Mouse (Mus musculus): Measurements from ENCODE around the gene Gm20696. TPM values are rescaled to one million over a fixed set of nuclear protein-coding genes. Genes with fewer than 3 reads are reported as not detected.

The Gm20696 gene
- polyA plus RNA-seq, 2 experiments = 0.16 to 0.33 TPM

- no peaks in the 10 kb centered on the region for H3K36me3 ChIP-seq (replicated peaks; ENCODE audit: control insufficient read depth, insufficient read depth, low read depth)
Measured at GRCm38 (mm10) chr6:99546416-99546815, 120.2 kb downstream of the Gm20696 start.

GRCm38 (mm10) chr6:99545437-99545836 is 121.2 kb downstream of the Gm20696 start:
- TF ChIP-seq CTCF (IDR thresholded peaks at IDR 0.05; ENCODE audit: low read depth) (no peak), EP300 (IDR thresholded peaks at IDR 0.05; ENCODE audit: low read depth) (no peak)
- H3K4me3 ChIP-seq (ENCODE audit: insufficient read depth in 1 of 2, low read depth in 2 of 2, low read length in 2 of 2) = no peak overlapping the region
- no peak overlapping the region for H3K9ac ChIP-seq (replicated peaks)
- 57% methylated on average over 6 of the region's 6 CpGs for WGBS (ENCODE audit: insufficient replicate concordance)
- H3K36me3 ChIP-seq (replicated peaks; ENCODE audit: control insufficient read depth, insufficient read depth, low read depth) = no peaks in the 10 kb centered on the region
- H3K4me1 ChIP-seq (replicated peaks; ENCODE audit: control insufficient read depth in 2 of 2, insufficient read depth in 2 of 2, low read length in 1 of 2) = no peaks in the 10 kb centered on the region
- no peak for DNase-seq (ENCODE audit: low read depth in 3 of 3, low spot score in 3 of 3)
- H3K9me3 ChIP-seq (ENCODE audit: control insufficient read depth, low read length) = no peaks in the 10 kb centered on the region
- H3K27ac ChIP-seq = no peak overlapping the region
- no peak overlapping the region for H3K4me2 ChIP-seq (ENCODE audit: low read depth)
- no peaks in the 10 kb centered on the region for H3K27me3 ChIP-seq (ENCODE audit: control insufficient read depth, insufficient read depth, low read length)
- no peak for ATAC-seq (ENCODE audit: insufficient read depth)

More at GRCm38 (mm10) chr6:99546416-99546815, 120.2 kb downstream of the Gm20696 start:
- TF ChIP-seq CTCF (IDR thresholded peaks at IDR 0.05; ENCODE audit: low read depth) = no peak
- no peak for TF ChIP-seq EP300 (IDR thresholded peaks at IDR 0.05; ENCODE audit: low read depth)
- no peak overlapping the region for H3K9ac ChIP-seq (replicated peaks)
- no peaks in the 10 kb centered on the region for H3K4me1 ChIP-seq (replicated peaks; ENCODE audit: control insufficient read depth in 2 of 2, insufficient read depth in 2 of 2, low read length in 1 of 2)
- ATAC-seq (ENCODE audit: insufficient read depth) (no peak), DNase-seq (ENCODE audit: low read depth in 3 of 3, low spot score in 3 of 3) (no peak)
- WGBS (ENCODE audit: insufficient replicate concordance) = 64% methylated on average over 2 of the region's 2 CpGs
- no peaks in the 10 kb centered on the region for H3K27me3 ChIP-seq (ENCODE audit: control insufficient read depth, insufficient read depth, low read length)
- no peak overlapping the region for H3K27ac ChIP-seq
- no peak overlapping the region for H3K4me3 ChIP-seq (ENCODE audit: insufficient read depth in 1 of 2, low read depth in 2 of 2, low read length in 2 of 2)
- H3K9me3 ChIP-seq (ENCODE audit: control insufficient read depth, low read length) = no peaks in the 10 kb centered on the region
- no peak overlapping the region for H3K4me2 ChIP-seq (ENCODE audit: low read depth)

GRCm38 (mm10) chr6:99541105-99541504 is 125.5 kb downstream of the Gm20696 start:
- Histone ChIP-seq H3K4me3 (ENCODE audit: insufficient read depth in 1 of 2, low read depth in 2 of 2, low read length in 2 of 2) (no peak overlapping the region), H3K27me3 (ENCODE audit: control insufficient read depth, insufficient read depth, low read length) (no peaks in the 10 kb centered on the region), H3K27ac (no peak overlapping the region), H3K36me3 (replicated peaks; ENCODE audit: control insufficient read depth, insufficient read depth, low read depth) (no peaks in the 10 kb centered on the region), H3K9ac (replicated peaks) (no peak overlapping the region), H3K4me2 (ENCODE audit: low read depth) (no peak overlapping the region), H3K4me1 (replicated peaks; ENCODE audit: control insufficient read depth in 2 of 2, insufficient read depth in 2 of 2, low read length in 1 of 2) (peaks cover 0 to 5% of the 10 kb centered on the region in 2 experiments; a peak in 2 of 4 replicates), H3K9me3 (ENCODE audit: control insufficient read depth, low read length) (no peaks in the 10 kb centered on the region)
- TF ChIP-seq EP300 (IDR thresholded peaks at IDR 0.05; ENCODE audit: low read depth) (no peak), CTCF (IDR thresholded peaks at IDR 0.05; ENCODE audit: low read depth) (no peak)
- ATAC-seq (ENCODE audit: insufficient read depth) (no peak), DNase-seq (ENCODE audit: low read depth in 3 of 3, low spot score in 3 of 3) (no peak)
- WGBS (ENCODE audit: insufficient replicate concordance) = 36% methylated on average over 3 of the region's 3 CpGs

GRCm38 (mm10) chr6:99540653-99541052 is 125.9 kb downstream of the Gm20696 start:
- H3K36me3 ChIP-seq (replicated peaks; ENCODE audit: control insufficient read depth, insufficient read depth, low read depth) = no peaks in the 10 kb centered on the region
- no peak for ATAC-seq (ENCODE audit: insufficient read depth)
- H3K27ac ChIP-seq = no peak overlapping the region
- no peak overlapping the region for H3K4me2 ChIP-seq (ENCODE audit: low read depth)
- H3K9me3 ChIP-seq (ENCODE audit: control insufficient read depth, low read length) = no peaks in the 10 kb centered on the region
- 50% methylated on average over 6 of the region's 6 CpGs for WGBS (ENCODE audit: insufficient replicate concordance)
- H3K4me1 ChIP-seq (replicated peaks; ENCODE audit: control insufficient read depth in 2 of 2, insufficient read depth in 2 of 2, low read length in 1 of 2) = peaks cover 0 to 5% of the 10 kb centered on the region in 2 experiments; a peak in 2 of 4 replicates
- no peak for TF ChIP-seq CTCF (IDR thresholded peaks at IDR 0.05; ENCODE audit: low read depth)
- TF ChIP-seq EP300 (IDR thresholded peaks at IDR 0.05; ENCODE audit: low read depth) = no peak
- no peak overlapping the region for H3K9ac ChIP-seq (replicated peaks)
- H3K27me3 ChIP-seq (ENCODE audit: control insufficient read depth, insufficient read depth, low read length) = no peaks in the 10 kb centered on the region
- no peak overlapping the region for H3K4me3 ChIP-seq (ENCODE audit: insufficient read depth in 1 of 2, low read depth in 2 of 2, low read length in 2 of 2)
- DNase-seq (ENCODE audit: low read depth in 3 of 3, low spot score in 3 of 3) = no peak

GRCm38 (mm10) chr6:99540146-99540545 is 126.5 kb downstream of the Gm20696 start:
- H3K9me3 ChIP-seq (ENCODE audit: control insufficient read depth, low read length) = no peaks in the 10 kb centered on the region
- no peak for ATAC-seq (ENCODE audit: insufficient read depth)
- no peak overlapping the region for H3K27ac ChIP-seq
- H3K4me1 ChIP-seq (replicated peaks; ENCODE audit: control insufficient read depth in 2 of 2, insufficient read depth in 2 of 2, low read length in 1 of 2) = peaks cover 0 to 5% of the 10 kb centered on the region in 2 experiments; a peak in 2 of 4 replicates
- no peak overlapping the region for H3K4me3 ChIP-seq (ENCODE audit: insufficient read depth in 1 of 2, low read depth in 2 of 2, low read length in 2 of 2)
- no peak for TF ChIP-seq CTCF (IDR thresholded peaks at IDR 0.05; ENCODE audit: low read depth)
- no peak for TF ChIP-seq EP300 (IDR thresholded peaks at IDR 0.05; ENCODE audit: low read depth)
- 72% methylated on average over 5 of the region's 5 CpGs for WGBS (ENCODE audit: insufficient replicate concordance)
- H3K4me2 ChIP-seq (ENCODE audit: low read depth) = no peak overlapping the region
- H3K36me3 ChIP-seq (replicated peaks; ENCODE audit: control insufficient read depth, insufficient read depth, low read depth) = no peaks in the 10 kb centered on the region
- DNase-seq (ENCODE audit: low read depth in 3 of 3, low spot score in 3 of 3) = no peak
- H3K9ac ChIP-seq (replicated peaks) = no peak overlapping the region
- no peaks in the 10 kb centered on the region for H3K27me3 ChIP-seq (ENCODE audit: control insufficient read depth, insufficient read depth, low read length)

Data from liver, embryonic 14.5 days (tissue).